Mouse (Mus musculus) testis, adult 2 months (tissue): Measurements from ENCODE around the gene Nsrp1. TPM values are rescaled to one million over a fixed set of nuclear protein-coding genes. Genes with fewer than 3 reads are reported as not detected.
"Not testable (repeated sequence)": the region's sequence is repeated elsewhere in the genome, so short reads cannot be mapped to it uniquely, and the experiment has no call there.

Experiments used
- H3K27ac ChIP-seq: fragments of 200-500 bp; 2 replicates; pipeline ENCODE4 v1.5.1; 2012; ENCODE audit warnings: low read depth, low read length; ENCODE audit not compliant: control insufficient read depth, insufficient read depth
- H3K27me3 ChIP-seq: fragments of 200-500 bp; 2 replicates; pipeline ENCODE4 v1.6.1; 2012; ENCODE audit warnings: mild to moderate bottlenecking, low read length, moderate library complexity; ENCODE audit not compliant: control insufficient read depth, insufficient read depth
- H3K36me3 ChIP-seq: fragments of 200-500 bp; 2 replicates; pipeline ENCODE4 v1.6.1; 2012; ENCODE audit warnings: mild to moderate bottlenecking, low read length; ENCODE audit not compliant: control insufficient read depth, insufficient read depth
- H3K4me1 ChIP-seq: fragments of 200-500 bp; 2 replicates; pipeline ENCODE4 v1.6.1; 2012; ENCODE audit warnings: low read length; ENCODE audit not compliant: control insufficient read depth, insufficient read depth
- H3K4me3 ChIP-seq: fragments of 200-500 bp; 2 replicates; pipeline ENCODE4 v1.5.1; 2012; ENCODE audit warnings: low read depth, mild to moderate bottlenecking, low read length, moderate library complexity, mixed read lengths; ENCODE audit not compliant: control insufficient read depth
- CTCF ChIP-seq: fragments of 200-500 bp; IDR thresholded peaks from 2 replicates; pipeline ENCODE4 v1.5.1; 2012; ENCODE audit warnings: low read depth, mild to moderate bottlenecking, inconsistent platforms, low read length, moderate library complexity; ENCODE audit not compliant: control insufficient read depth, insufficient read depth, insufficient replicate concordance
- POLR2A ChIP-seq: fragments of 200-500 bp; IDR thresholded peaks from 2 replicates; pipeline ENCODE4 v1.6.1; 2012; ENCODE audit warnings: low read depth, mild to moderate bottlenecking, inconsistent platforms, low read length, moderate library complexity; ENCODE audit not compliant: control insufficient read depth
- polyA plus RNA-seq: library from polyadenylated mRNA; depleted of rRNA; stranded (reverse); fragments of >200 nt; gene quantifications from 2 replicates; pipeline ENCODE4 v1.2.3, GENCODE M21; 2012

Nsrp1 gene
- polyA plus RNA-seq, 1 experiment, result 4.9 TPM

GRCm38 (mm10) chr11:77084001-77084682 lies 5.9 kb upstream of the Nsrp1 start:
- no peak for TF ChIP-seq POLR2A
- no peak for TF ChIP-seq CTCF
- no peaks in the 10 kb centered on the region for H3K36me3 ChIP-seq
- no peaks in the 10 kb centered on the region for H3K4me1 ChIP-seq
- no peak overlapping the region for H3K4me3 ChIP-seq
- H3K27me3 ChIP-seq, result no peaks in the 10 kb centered on the region
- H3K27ac ChIP-seq, result no peak overlapping the region

GRCm38 (mm10) chr11:77079361-77079760 lies 1.1 kb upstream of the Nsrp1 start:
- TF ChIP-seq CTCF, result no peak
- TF ChIP-seq POLR2A, result no peak
- Histone ChIP-seq H3K27ac (no peak overlapping the region), H3K36me3 (no peaks in the 10 kb centered on the region), H3K4me1 (peaks cover 5% of the 10 kb centered on the region), H3K27me3 (no peaks in the 10 kb centered on the region), H3K4me3 (no peak overlapping the region)

- H3K4me1 ChIP-seq, result peaks cover 5% of the 10 kb centered on the region
- H3K4me3 ChIP-seq, result peak overlapping the region; percentile 88
- H3K36me3 ChIP-seq, result no peaks in the 10 kb centered on the region; the same call in 1 of the 2 replicates
- H3K27me3 ChIP-seq, result no peaks in the 10 kb centered on the region
- peak overlapping the region; percentile 94 for H3K27ac ChIP-seq
- no peak for TF ChIP-seq CTCF
- no peak for TF ChIP-seq POLR2A
Observed at GRCm38 (mm10) chr11:77077792-77078191, 443 bp downstream of the Nsrp1 start.

GRCm38 (mm10) chr11:77077331-77077730 lies 904 bp downstream of the Nsrp1 start:
- Histone ChIP-seq H3K4me3 (peak overlapping the region; percentile 88), H3K27ac (peak overlapping the region; percentile 94; the same call in 1 of the 2 replicates)
- H3K36me3 ChIP-seq, H3K27me3 ChIP-seq, H3K4me1 ChIP-seq: not testable (repeated sequence)

GRCm38 (mm10) chr11:77070721-77071120 lies 7.5 kb downstream of the Nsrp1 start:
- Histone ChIP-seq H3K27me3 (no peaks in the 10 kb centered on the region), H3K4me3 (no peak overlapping the region), H3K36me3 (no peaks in the 10 kb centered on the region; the same call in 1 of the 2 replicates), H3K27ac (no peak overlapping the region), H3K4me1 (no peaks in the 10 kb centered on the region)
- TF ChIP-seq CTCF (no peak; the same call in 1 of the 2 replicates), POLR2A (no peak)

GRCm38 (mm10) chr11:77068825-77069224 lies 9.4 kb downstream of the Nsrp1 start:
- Histone ChIP-seq H3K27ac (no peak overlapping the region), H3K27me3 (no peaks in the 10 kb centered on the region), H3K4me1 (no peaks in the 10 kb centered on the region), H3K36me3 (no peaks in the 10 kb centered on the region; the same call in 1 of the 2 replicates), H3K4me3 (no peak overlapping the region)
- TF ChIP-seq CTCF, result no peak
- no peak for TF ChIP-seq POLR2A

GRCm38 (mm10) chr11:77063406-77063805 lies 14.8 kb downstream of the Nsrp1 start:
- Histone ChIP-seq H3K36me3 (no peaks in the 10 kb centered on the region), H3K27me3 (no peaks in the 10 kb centered on the region), H3K27ac (no peak overlapping the region), H3K4me1 (no peaks in the 10 kb centered on the region), H3K4me3 (no peak overlapping the region)
- TF ChIP-seq CTCF (no peak), POLR2A (no peak)
